Mouse (Mus musculus) c-Kit-positive CD71-positive TER-119-negative erythroid progenitor cells, embryonic 14.5 days (primary cell): ENCODE data around the gene Zfp62.
"Not testable (repeated sequence)": the region's sequence is repeated elsewhere in the genome, so short reads cannot be mapped to it uniquely, and the experiment has no call there.

Experiments
- DNase-seq: peaks from one replicate; pipeline ENCODE4 v3.0.0-alpha.2; 2013; ENCODE audit warnings: low read depth

Zfp62 gene

GRCm38 (mm10) chr11:49203129-49203768 lies at the start of gene Zfp62:
Gene Zfp62, plus strand, starts transcription at chr11:49203292.
- DNase-seq, result peak; percentile 84

DNA sequence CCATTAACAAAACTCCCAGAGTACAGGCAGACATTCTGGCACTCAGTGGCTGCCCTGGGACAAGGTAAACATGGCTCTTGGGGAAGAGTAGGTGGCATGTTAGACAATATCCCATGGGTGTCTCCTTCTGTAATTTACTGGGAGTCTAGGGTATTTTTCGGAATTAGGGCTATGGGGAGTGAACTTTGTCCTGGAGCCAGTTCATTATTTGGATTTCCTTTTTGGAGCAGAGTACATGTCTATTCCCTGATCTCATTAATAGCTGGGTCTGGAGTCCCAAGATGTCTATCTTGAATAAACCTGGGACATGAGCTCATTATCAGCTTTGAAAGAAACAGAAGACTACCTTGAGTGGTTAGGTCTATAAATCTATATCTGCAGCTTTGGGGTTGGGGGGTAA lies 49.0 kb upstream of the Zfp62 start, which contains the start of gene Olfr1394:
Olfr1394 (plus strand) TSS at position 301 of the 400 bp plus-strand sequence.
- no peak for DNase-seq

GRCm38 (mm10) chr11:49156821-49157814 lies 46.0 kb upstream of the Zfp62 start:
- DNase-seq, result no peak

DNA sequence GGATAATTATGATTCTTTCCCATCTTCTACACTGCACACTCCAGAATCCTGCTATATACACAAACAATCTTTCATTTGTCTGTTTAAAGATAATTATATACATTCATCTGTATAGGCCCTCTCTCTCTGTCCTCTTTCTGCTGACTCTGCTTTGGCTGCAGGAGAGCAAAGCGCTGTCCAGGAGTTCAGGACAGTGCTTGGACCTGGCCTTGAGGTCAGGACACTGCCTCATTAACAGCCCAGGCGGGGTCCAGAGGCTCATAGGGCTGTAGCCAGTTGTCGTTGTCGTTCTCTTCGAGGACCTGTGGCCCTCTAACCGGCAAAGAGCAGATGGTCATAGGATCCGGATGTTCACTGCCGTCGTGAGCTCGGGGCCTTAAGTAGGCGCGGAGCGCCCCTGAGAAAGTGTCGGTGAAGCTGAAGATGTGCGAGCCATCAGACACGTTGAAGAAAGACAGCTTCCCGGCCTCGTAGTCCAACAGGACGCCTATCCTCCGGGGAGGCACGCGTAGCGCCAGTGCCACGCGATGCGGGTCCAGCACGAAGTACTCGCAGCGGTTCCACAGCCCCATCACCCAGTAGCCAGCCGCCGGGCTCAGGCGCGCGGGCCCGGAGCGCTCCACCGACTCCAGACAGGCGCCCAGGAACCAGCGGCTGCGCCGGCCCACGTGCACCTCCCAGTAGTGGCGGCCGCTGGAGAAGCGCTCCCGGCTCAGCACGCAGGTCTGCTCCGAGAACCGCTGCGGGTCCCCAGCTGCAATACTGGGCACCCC lies 34.1 kb upstream of the Zfp62 start:
- no peak for DNase-seq

DNA sequence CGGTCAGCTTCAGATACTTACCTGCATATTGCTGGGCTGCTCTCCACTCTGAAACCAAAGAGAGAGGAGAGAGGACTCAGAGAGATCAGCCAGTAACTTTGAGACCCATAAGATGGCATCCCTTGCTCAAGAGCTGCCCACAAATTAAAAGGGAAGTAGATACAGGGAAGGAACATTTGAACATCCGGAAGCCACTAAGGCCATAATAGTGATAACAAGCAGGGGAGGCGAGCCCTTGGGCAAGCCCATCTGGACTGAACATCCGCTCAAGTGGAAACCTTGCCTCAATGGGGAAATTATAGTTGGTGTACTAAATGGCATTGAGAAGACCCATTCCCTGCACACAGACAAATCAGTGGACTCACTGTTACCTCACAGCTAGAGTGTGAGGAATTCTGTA lies 32.5 kb upstream of the Zfp62 start:
- no peak for DNase-seq

GRCm38 (mm10) chr11:49175345-49175744 lies 27.7 kb upstream of the Zfp62 start:
- no peak for DNase-seq

DNA sequence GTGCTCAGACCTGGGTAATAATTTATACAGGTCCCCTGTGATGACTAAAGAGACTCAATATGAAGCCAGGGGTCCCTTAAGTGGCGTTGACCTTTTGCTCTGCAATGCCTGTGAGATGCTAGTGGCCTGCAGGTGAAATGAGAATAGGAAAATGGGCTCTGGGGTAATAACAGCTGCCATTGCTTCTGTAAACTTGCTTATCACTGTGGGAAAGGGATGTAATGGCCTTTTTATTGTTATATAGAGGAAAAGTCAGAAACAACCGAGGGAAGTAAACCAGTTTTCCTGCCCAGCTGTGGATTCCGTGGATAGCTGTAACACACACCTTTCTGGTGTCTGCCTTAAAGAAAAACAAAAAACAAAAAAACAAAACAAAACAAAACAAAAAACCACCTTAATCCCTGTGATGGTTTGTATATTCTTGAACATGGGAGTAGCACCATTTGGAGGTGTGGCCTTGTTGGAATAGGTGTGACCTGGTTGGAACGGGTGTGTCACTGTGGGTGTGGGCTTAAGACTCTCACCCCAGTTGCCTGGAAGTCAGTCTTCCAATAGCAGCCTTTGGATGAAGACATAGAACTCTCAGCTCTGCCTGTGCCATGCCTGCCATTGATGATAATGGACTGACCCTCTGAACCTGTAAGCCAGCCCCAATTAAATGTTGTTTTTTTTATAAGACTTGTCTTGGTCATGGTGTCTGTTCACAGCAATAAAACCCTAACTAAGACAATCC lies 26.9 kb upstream of the Zfp62 start:
- not testable (repeated sequence) for DNase-seq

GRCm38 (mm10) chr11:49183172-49183571 lies 19.9 kb upstream of the Zfp62 start:
- DNase-seq, result no peak

DNA sequence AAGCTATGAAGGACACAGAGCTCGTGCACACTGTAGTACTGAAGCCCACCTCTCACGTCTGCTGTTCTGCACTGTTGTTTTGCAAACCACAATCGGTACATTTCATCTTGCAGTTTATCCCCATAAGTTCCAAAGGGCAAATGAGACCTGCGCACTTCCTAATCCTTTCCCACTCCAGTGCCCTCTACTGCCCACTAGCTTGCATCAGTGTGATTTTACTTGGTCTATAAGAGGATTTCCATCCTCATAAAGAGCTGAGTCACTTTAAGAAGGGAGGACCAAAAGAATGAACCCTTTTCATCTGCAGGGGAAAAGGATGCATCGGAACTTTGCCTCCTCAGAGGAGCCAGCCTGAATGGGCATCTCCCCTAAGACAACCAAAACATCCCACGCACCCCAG lies 16.6 kb upstream of the Zfp62 start:
- no peak for DNase-seq

GRCm38 (mm10) chr11:49186955-49187488 lies 16.1 kb upstream of the Zfp62 start, which contains the start of gene Btnl9:
Gene Btnl9, minus strand, starts transcription at chr11:49187159.
- no peak for DNase-seq

DNA sequence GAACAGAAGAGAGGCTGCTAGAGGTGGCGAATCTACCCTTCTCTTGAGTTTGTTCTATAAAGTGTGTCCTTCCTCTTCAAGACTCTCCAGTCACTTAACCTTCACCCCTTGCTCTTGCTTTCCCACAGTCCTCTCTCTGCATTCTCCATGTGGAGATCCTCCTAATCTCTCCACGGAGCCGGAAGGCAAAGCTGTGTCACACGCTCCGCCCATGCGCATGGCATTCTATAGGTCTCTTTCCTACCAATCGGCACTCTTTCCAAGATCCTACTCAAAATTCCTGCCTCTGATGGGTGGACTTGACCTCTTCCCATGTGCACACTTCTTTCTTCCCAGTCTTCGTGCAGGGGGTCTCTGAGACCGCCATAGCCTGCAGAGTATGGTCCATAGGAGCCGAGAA lies 15.4 kb upstream of the Zfp62 start:
- no peak for DNase-seq

DNA sequence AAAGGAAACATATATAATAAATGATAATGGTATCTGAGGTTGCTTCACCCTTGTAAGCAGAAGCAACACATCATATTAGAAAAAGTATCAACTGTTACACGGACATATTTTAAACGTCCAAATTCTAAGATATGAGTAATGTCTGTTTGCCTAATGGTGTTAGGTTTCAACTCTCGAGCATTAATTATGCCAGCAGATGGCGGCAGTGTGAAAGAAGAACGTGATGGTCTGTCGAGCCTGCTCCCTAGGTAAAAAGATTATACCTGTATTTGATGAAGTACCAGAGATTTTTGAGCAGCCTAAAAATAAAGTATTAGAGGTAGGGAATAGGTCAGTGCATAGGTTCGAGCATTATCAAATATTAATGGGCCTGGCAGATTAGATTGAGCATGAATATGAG lies 13.4 kb upstream of the Zfp62 start:
- DNase-seq, result peak; percentile 40

- DNase-seq, result no peak
These were observed 12.0 kb upstream of the Zfp62 start for GRCm38 (mm10) chr11:49191083-49191482.

DNA sequence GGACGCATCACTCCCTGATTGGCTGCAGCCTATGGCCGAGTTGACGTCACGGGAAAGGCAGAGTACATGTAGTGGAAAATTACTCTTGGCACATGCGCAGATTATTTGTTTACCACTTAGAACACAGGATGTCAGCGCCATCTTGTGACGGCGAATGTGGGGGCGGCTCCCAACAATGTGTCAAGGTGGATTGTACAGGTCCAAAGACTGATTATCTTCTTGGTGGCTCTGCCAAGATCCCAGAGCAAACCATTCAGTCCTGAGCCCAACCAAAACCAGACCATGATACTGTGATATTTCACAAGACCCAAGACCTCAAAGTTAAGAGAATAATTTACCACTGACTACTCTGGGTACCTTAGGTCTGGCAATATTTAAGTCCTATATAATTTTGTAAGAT lies 8.3 kb upstream of the Zfp62 start:
- not testable (repeated sequence) for DNase-seq

DNA sequence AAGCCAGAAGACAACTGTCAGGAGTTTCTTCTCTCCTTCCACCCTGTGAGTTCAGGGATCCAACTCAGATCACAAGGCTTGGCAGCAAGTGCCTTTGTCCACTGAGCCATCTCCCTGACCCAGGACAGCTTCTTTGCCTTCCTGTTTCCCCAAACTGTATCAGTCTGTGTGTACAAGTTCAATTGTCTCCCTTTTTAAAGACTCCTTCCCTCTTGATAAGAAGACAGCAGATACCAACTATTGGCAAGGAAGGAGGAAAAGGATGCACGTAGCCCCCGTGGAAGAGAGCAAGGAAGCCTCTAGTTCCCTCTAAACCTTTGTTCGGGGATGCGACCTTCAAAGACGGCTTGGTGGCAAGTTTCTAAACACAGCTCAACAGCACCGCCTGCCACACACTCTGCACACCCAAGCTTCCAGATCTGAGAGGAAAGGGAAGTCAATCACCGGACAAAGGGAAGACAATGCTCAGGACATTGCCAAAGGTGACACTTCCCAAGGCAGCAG lies 7.2 kb upstream of the Zfp62 start:
- no peak for DNase-seq

- DNase-seq, result no peak
These were observed 2.4 kb upstream of the Zfp62 start for GRCm38 (mm10) chr11:49200666-49201065.

DNA sequence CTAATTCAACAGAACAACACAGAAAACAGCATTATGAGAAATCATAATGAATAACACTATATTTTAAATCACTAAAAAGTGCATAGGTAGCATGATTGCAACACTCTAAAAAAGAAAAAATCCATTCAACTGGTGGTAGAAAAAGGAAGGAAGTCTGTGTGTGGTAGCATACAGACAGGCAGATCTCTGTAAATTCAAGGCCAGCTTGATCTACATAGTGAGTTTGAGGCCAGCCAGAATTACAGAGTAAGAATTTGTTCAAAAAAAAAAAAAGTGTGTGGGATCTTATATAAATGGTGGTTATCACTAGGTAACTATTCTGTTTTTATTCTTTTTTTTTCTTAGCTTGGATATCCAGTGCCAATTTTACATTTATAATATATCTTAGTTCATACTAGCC lies 1.9 kb upstream of the Zfp62 start:
- no peak for DNase-seq

DNA sequence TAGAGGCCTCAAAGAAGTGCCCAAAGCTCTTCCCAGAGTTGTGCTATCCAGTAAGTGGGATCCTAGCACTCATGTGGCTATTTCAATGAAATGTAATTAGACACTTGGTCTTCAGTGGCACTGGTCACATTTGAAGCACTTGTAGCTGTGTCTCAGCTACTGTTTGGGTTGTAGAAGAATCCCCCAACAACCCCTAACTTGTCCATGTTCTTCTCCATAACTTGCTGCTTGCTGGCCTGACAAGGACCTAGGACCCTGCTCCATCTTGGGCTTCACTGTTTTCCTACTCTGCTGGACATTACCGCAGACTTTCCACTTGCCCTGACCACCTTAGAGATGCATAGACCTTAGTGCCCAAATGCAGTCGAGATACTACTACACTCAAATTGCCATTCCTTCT lies 1.0 kb upstream of the Zfp62 start:
- DNase-seq, result no peak

GRCm38 (mm10) chr11:49202523-49203061 lies 500 bp upstream of the Zfp62 start:
- DNase-seq, result peak; percentile 59

DNA sequence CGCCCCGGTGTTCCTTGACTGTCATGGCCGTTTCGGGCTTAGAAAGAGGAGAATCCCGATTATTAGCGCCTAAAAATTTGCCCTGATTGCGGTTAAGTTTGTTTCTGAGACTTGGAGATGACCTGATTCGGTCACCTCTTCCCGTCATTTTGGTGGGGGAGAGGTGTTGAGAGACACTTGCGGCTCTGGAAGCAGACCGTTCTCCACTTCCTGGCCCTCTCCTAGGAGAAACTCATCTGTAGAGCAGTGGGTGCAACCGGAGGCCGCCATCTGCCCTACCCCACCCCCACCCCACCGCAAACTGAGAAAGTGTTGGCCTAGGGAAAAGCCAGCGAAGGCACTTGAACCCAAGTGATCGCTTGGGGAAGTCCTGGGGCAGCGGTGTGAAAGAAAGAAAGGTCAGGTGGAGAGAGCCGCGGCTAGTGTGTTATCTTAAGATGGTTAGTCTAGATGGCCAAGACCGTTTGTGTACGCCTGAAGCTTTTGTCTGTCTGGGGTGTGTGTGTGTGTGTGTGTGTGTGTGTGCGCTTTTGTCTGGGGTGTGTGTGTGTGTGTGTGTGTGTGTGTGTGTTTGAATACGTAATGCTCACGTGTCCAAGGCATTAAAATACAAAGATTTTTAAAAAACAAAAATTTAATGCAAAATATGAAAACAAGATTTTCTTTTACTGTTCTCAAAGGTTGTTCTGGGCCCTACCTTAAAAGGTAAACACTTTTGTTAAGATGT lies 842 bp downstream of the Zfp62 start:
- peak; percentile 42 for DNase-seq
